Mouse (Mus musculus): ENCODE data around the gene Bcl2l15.
A peak's percentile ranks its signal among the peaks of the same experiment; 100 is the strongest.
"Not testable (repeated sequence)": the region's sequence is repeated elsewhere in the genome, so short reads cannot be mapped to it uniquely, and the experiment has no call there.

The Bcl2l15 gene

DNA sequence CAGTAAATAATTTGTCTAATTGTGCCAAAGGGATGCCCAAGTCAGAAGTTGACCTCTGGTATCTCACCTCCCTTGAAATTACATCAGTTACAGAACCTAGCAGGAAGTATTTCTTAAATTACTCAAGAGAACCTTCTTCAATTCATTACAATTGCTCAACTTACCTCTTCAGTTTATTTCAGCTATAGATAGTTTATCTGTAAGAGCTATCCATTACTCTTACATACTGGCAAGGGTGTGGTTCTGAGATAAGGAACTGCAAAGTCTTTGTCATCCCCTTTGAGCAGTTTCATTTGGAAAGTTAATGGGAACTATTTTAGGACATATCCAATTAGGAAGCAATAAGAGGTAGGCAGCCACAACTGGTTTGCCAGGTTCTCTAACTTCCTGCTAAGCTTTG, at the start of gene Bcl2l15:
Bcl2l15 (plus strand) TSS at position 176 of the 400 bp plus-strand sequence.
- no peak for DNase-seq (ENCODE audit: low spot score in 2 of 2)

DNA sequence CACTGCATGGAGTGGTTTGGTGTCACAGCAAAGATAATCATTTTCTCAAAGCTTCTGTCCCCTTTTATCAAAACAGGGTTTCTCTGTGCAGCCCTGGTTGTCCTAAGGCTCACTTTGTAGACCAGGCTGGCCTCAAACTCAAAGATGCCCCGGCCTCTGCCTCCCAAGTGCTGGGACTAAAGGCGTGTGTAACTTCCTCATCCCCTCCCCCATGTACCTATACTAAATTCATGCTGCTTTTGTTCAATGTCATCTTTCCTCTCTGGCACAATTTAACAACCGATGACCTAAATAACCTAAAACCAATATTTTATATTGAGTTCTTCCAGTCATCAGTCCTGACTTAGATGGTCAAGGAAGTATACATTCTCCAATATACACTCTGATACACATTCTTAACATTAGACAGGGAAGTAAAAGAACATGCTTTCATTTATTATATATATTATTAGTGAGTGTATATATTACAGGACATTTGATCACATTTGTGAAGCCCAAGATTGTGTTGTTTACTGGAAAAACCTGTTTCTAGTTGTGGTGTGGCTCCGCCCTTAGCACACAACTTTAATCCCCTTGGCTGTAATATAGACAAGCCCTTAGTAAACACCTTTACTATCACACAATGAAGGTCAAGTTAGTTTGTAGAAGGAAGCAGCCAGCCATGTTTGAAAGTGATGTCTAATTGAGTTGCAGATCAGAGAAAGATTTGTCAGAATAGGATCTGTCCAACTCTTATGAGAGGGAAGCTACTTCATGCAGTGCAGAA, 49.4 kb upstream of the Bcl2l15 start:
- no peak for DNase-seq (ENCODE audit: low spot score in 2 of 2)

DNA sequence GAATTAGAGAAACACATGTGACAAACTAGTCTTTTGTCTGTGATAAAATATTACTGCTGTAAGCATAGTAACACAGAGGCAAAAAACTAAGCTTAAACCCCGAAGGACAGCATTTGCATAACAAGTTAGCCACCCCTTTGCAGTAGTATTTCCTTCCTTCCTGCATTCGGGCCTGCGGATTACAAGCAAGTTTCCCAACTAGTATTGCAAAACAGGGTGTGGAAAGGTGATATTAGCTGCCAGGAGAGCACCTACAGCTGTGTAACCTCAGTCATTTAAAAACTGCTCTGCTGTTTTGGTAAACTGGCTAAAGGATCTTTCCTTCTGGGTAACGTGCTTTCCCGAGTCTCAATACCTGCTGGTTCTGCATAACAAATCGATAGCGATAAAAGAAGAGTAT, 45.2 kb upstream of the Bcl2l15 start:
- DNase-seq (ENCODE audit: low spot score in 2 of 2): no peak

DNA sequence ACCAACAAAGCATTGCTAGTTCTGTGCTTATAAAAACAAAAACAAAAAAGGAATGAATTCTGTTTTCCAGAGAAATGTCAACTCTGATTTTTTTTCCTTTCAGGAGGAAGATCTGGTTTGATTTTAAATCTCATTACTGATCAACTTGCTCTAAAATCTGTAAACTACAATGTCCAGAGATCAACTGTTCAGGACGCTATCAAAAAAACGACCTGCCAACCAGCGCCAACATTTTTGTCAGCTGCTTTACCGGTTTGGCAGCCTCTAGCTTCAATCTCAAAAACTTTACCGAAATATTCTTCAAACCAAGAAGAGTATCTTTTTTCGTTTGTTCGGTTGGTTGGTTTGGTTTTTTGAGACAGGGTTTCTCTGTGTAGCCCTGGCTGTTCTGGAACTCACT, 43.3 kb upstream of the Bcl2l15 start:
- DNase-seq (ENCODE audit: low spot score in 2 of 2): no peak

DNA sequence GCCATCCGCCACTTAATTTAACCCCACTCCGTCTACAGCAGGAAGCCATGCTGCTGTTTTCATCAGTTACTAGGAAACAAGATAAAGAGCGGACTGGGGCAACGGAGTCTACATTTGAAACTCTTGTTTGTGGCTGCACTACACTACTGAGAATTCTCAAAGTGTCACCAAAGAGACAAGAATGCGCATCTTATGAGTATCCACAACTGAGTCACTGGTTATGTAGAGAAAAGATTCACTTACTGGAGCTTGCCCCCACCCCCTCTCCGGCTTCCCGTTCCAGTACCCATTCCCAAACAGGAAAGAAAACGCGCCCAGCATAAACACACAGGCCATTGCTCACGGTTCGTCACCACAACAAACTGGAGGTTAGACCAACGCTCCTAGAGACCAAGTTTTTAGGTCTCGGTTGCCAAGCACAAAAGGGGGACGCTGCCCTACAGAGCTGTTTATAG, 42.5 kb upstream of the Bcl2l15 start:
- no peak for DNase-seq (ENCODE audit: low spot score in 2 of 2)

DNA sequence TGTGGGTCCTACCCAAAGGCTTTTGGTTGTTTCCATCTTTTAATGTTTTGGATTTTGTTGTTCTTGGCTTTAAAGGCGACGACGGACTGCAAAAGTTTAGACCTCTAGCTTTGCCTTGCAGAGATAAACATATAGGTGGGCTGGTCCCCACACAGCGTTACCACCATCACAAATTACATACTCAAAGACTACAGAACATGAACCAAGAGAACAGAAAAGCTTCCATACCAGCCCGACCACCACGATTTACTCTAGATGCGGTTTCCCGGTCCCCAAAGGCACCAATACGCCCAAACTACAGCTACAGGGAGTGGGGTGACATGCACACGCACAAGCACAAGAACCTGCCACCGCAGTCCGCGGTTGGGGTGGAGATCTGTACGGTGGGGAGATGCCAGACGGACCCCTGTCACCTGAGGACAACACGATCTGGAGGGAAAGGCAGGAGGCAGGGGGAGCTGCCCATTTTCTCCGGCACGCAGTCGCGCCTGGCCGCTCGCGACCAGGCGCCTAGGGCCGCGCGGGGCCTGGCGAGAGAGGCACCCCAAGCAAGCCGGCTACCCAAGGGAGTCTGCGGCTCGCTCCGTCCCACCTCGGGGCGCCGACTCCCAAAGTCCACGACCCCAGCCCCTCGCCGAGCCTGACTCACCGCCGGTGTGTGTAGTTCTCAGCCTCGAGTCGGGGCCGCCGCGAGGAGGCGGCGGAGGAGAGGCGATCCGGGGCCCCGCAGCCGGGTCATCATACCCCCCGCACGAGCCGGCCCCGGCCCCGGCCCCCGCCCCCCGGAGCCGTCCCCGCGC, 41.9 kb upstream of the Bcl2l15 start:
- peak in 1 of 2 experiments; percentile 22 for DNase-seq (ENCODE audit: low spot score in 2 of 2)

DNA sequence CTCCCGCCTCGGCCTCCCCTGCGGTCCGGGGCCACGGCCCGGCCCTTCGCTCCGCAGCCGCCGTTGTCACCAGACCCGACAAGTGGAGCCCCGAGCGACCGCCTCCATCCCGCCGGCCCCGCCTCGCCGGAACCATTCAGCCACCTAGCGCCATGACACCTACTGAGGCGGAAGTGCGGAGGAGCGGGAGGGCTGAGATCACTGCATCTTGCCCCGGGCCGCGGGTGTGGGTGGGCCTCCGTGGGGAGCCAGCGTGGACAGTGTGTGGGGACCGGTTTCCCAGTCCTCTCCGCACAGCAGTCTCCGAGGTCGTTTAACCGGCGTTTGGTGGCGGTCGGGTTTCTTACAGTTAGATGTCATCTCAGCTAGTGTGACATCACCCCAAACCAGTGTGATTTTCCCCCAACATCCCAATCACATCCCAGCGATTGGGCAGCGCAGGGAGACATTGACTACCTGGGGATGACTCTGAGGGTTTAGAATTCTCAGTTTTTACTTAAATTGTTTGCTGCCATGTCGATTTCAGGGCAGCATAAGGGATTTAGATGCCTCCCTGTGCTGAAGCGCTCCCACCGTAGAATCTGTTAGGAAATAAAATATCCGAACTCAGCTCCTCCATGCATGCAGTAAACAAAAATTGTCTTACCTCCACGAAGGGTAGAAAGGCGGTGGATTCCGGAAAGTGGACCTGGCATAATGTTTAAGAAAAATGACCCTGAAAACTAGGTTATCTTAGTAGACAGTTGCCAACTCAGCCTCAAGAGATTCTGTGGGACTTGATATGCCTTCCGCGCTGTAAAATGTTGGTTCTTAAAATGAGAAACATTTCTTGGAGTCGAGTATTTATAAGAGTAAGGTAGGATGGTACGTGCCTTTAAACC, 40.9 kb upstream of the Bcl2l15 start, which contains the start of gene Hipk1:
Hipk1 (minus strand) TSS at position 334 of the 881 bp plus-strand sequence.
- DNase-seq (ENCODE audit: low spot score in 2 of 2): peak; percentile 88 to 94

DNA sequence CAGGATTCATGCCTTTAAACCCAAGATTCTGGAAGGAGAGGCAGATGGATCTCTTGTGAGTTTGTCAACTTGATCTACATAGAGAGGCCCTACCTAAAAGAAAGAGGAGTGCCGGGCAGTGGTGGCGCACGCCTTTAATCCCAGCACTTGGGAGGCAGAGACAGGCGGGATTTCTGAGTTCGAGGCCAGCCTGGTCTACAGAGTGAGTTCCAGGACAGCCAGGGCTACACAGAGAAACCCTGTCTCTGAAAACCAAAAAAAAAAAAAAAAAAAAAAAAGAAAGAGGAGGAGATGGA, 40.3 kb upstream of the Bcl2l15 start:
- DNase-seq (ENCODE audit: low spot score in 2 of 2): not testable (repeated sequence)

DNA sequence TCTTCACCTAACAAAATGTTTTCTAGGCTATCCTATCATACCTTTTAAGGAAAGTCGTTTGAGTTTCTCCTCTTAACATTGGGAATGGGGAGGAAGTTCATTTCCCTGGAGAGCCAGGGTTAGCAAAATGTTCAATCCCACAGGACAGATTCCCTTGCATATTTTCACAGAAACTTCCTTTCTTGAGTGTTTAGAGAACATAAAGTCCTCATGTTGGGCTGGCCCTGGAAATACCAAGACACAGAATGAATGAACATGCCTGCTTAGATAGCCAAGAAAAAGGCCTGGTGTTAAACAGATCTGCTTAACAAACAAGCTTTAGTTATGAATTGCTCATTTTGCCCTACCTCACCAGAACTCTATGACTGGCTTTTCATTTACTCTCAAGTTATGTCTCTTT, 39.8 kb upstream of the Bcl2l15 start:
- DNase-seq (ENCODE audit: low spot score in 2 of 2): no peak

DNA sequence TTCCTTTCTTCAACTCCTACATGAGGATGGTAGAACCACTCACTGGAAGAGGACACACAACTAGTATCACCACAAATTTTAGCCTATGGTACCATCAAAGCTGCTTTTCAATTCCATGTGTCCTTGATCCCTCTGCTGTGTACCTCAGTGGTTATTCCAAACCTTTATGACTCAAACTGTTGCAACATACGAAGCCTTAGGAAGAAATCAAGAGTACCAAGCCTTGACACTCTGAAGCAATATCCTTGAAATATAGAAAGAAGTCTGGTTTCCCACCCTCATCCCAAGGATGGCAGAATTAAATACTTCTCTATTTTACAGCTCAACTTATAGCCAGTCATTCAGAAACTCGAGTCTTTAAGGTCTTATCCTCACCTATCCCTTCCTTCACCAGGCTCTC, 36.0 kb upstream of the Bcl2l15 start:
- no peak for DNase-seq (ENCODE audit: low spot score in 2 of 2)

DNA sequence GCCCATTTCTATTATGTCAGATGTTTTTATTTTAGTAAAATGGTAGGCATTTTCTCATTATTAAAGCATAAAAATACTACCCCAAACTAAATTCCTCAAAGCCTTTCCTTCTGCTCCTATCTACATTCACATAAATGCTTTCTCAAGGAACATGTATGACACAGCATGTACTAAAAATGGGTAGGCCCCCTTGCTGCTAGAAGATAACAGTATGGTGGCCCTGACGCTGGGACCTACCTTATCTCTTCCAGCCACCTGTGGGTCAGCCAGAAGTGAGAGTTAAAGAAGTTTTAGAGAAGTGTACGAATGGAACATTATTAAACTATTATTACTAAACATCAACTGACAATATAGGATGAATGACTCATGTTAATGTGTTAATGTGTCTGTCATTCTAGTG, 32.9 kb upstream of the Bcl2l15 start:
- DNase-seq (ENCODE audit: low spot score in 2 of 2): no peak

DNA sequence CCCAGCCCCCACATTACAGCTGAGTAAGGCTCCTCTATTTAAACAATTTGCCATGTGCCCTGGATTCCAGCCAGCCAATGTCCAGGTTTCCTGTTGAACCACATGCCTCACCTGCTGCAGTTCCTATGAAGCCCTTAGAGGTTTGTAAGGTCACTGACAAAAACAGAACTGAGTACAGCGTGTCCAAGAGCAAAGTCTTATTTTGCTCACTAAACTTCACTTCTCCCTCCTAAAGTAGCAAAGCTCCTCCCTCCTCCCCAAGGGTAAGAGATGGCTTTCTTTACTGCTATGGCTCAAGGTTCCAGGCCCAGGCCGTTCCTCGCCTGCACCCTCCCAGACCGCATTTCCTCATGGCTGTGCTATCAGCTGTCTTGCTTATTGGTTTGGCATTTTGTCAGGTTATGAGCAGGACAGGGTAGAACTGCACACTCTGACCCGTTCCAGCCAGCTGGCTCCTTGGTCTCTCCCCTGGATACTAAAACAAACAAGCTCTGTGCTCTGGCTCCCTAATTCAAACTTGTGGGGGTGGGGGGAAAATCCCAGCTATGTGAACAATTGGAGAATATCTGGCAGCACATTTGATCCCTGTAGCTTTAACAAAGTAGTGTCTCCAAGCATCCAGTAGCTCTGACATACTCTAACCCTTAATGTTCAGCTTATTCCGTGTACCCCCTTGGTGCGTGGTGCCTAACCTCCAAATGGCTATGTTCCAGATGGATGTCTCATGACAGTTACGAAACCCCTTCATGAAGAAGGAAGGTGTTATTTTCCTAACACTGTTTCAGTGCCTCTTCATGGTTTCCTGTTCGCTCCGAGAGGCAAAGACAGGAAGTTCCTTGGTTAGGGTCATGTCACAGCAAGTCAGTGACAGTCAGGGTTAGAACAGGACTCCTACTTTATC, 30.5 kb upstream of the Bcl2l15 start:
- peak; percentile 12 to 53 for DNase-seq (ENCODE audit: low spot score in 2 of 2)

DNA sequence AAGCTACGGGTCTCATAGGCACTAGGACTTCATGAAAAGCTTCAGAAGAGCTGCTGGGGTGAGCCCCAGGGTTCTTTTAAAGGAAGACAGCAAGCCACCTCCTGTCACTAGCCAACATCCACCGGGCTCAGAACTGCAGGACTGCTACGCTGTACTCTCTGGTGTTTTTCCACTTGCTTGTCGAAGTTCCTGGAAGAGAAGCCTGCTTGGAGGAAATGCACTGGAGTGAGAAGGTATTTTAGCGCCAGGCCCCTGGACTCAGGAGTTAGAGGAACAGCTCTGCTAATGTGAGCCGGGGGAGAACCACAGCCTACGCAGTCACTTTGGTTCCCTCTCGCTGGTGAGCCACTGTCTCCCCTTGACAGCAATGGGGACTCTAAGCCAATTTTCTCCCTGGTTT, 29.5 kb upstream of the Bcl2l15 start:
- DNase-seq (ENCODE audit: low spot score in 2 of 2): no peak

DNA sequence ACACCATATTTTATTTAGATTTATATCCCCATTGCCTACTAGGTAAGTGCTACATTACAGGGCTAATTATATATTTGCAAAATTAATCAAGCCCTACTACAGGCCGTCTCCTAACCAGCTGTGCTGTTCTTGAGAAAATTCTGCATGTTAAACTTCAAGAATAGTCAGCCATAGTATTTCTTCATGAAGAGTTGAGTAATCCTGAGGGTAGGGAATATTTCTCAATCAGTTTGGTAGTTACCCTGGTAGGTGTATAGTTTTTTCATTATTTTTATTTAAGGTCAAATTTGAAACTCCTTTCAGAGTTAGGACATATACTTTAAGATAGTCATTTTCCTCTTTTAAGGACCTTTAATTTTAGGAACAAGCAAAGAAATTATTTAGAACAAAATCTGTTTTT, 26.7 kb upstream of the Bcl2l15 start:
- DNase-seq (ENCODE audit: low spot score in 2 of 2): no peak

DNA sequence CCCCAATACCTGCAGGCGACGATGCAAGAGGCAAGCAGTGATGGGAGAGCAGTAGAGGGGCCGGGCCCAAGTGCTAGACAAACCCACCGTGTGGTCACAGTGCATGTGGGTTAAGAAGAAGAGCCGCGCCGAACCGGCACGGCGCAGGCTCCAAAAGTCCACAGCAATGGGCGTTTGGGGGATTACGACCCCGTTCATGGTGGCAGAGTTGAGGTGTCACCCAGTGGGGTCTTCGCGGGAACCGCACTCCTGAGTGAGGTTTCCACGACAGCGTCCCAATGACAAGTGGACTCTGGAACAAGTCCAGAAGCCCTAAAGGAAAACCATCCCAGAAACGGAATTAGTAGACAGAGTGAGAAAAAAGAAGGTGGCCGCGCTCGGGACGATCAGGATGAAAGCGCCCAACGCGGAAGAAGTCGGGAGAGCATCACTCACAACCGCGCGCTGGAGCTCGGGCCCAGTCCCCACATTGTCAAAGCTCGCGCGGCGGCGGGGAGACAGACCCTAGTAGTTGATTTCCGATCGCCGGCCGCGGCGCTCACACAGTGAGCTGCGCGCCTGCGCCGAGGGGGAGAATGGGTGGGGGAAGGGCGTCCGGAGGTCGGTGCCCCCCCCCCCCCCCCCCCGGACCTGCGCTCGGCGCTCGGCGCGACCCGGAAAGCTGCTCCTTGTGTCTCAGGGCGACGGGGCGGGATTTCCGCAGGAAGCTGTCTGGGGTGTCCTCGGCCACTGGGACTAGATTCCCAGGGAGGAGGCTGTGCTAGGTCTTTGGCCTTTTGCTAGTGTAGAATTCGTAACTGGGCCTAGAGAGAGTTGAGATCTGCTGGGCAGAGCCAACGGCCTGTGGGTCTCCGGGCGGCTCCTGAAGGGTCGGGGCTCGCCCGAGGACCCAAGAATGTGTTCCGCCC, 23.3 kb upstream of the Bcl2l15 start, which contains the start of the genes Dclre1b, Ap4b1 and Gm43064:
Dclre1b (minus strand) TSS at position 554 of the 908 bp plus-strand sequence.
Ap4b1 (plus strand) TSS at position 630 of the 908 bp plus-strand sequence.
Gm43064 (plus strand) TSS at position 683 of the 908 bp plus-strand sequence.
- DNase-seq (ENCODE audit: low spot score in 2 of 2): peak; percentile 69 to 79

DNA sequence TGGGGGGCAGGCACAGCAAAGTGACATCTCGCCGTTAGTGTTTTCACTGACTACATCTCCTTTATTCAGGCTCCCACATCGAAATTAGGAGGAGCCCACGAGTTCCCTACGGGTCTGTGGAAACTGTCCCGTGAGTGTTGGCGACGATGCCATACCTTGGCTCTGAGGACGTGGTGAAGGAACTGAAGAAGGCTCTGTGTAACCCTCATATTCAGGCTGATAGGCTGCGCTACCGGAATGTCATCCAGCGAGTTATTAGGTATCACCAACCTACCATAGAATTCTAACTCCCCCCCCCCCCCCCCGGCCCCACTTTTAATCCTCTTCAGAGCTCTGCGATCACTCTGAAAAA, 22.6 kb upstream of the Bcl2l15 start:
- no peak for DNase-seq (ENCODE audit: low spot score in 2 of 2)

DNA sequence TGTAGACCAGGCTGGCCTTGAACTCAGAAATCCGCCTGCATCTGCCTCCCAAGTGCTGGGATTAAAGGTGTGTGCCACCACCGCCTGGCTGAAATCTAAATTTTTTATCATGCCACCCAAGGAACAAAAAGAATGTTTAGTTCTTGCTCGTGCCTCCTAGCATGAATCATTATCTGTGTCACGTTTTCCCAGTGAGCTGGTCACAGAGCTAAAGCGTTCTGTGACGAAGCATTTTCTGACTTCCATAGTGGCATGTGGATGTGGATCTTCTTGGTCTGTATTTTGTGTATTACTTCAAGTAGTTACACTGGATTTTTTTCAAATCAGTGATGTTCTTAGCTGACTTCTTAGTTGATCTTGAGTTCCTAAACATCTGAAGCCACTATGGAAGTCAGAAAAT, 21.4 kb upstream of the Bcl2l15 start:
- no peak for DNase-seq (ENCODE audit: low spot score in 2 of 2)

DNA sequence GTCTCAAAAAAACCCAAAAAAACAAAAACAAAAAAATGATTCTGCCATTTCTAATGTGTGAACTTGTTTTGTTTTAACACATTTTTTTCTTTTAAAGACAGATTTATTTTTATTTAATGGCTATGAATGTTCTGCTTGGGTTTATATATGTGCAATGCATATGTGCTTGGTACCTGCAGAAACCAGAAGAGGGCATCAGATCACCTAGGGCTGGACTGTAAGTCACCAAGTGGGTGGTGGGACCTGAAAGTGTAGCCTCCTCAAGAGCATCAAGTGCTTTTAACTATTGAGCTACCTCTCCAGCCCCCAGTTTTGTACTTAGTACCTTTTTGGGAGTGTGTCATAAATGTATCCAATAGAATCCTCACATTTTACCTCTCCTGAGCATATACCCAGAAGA, 4.9 kb upstream of the Bcl2l15 start:
- no peak for DNase-seq (ENCODE audit: low spot score in 2 of 2)

DNA sequence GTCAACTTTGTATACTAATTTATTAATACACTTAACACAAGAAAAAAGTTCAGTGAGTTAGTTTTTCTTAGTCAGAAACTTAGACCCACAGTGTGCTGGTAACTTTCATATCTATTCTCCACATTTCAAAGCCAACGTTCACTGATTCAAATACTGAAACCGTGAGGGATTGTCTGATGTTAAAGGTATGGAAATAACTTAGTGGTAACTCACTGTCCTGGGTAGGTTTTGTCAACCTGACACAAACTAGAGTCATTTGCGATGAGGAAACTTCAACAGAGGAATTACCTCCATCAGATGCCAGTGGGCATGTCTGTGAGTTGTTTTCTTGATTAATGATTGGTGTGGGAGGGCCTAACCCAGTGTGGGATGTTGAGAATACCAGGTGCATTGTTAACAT, 3.4 kb upstream of the Bcl2l15 start:
- no peak for DNase-seq (ENCODE audit: low spot score in 2 of 2)

DNA sequence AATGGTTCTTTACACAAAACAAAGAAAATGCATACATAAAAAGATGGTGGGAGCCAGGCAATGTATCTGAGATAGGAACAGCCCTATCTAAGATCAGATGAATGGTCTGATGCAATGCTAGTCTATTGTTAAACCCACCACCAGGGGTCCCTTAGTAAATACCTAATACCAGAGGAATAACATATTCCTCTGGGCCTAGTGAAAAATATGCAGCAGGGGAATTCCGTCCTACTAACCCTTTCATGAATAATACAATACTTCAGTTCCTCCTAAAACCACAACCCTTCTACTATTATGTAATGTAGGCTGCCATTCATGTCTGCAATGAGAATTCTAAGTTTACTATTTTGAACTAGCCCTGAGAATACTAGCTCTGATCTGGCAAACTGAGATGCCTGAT, 1.7 kb upstream of the Bcl2l15 start:
- not testable (repeated sequence) for DNase-seq (ENCODE audit: low spot score in 2 of 2)
